Mouse (Mus musculus): Measurements from ENCODE around the gene Foxi3. TPM values are rescaled to one million over a fixed set of nuclear protein-coding genes. Genes with fewer than 3 reads are reported as not detected.

The Foxi3 gene
- polyA plus RNA-seq (2012; rRNA removed) = not detected in 2 replicates

DNA sequence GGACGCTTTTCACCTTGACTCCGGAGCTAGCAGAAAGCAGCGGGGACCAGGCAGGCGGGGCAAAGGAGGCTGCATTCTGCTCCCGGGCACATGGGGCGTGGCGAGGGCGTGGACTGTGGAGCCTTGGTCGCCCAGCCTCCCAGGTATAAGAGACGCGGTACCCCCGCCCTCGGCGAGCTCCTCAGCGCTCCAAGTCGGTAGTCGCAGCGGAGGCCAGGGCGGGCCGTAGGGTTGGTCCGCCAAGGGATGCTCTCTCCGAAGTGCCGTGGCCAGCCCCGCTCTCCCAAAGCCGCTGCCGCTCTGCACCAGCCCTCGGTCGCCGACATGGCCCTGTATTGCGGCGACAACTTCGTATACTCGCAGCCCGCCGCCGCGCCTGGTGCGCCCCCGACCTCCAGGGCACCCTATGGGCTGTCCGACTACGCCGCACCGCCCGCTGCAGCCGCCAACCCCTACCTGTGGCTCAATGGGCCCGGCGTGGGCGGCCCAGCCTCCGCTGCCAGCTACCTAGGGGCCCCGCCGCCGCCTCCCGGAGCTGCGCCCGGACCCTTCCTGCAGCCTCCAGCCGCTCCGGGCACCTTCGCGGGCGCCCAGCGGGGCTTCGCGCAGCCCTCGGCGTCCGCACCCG lies at the start of gene Foxi3:
TSS of gene Foxi3 (plus strand) at position 247 of the 628 bp plus-strand sequence.
- Histone ChIP-seq H3K36me3 (ENCODE audit: control insufficient read depth, insufficient read depth, low read length) (no peaks in the 10 kb centered on the region), H3K27me3 (ENCODE audit: control insufficient read depth, insufficient read depth, low read length) (peaks cover 24% of the 10 kb centered on the region), H3K27ac (ENCODE audit: insufficient read depth, low read length) (no peak within 1 kb of the TSS), H3K4me3 (ENCODE audit: extremely low read depth, insufficient read depth, insufficient read length) (no peak within 1 kb of the TSS; the same call in 1 of the 2 replicates), H3K4me1 (ENCODE audit: control insufficient read depth, insufficient read depth, insufficient read length) (peaks cover 7% of the 10 kb centered on the region)
- no peak for TF ChIP-seq CTCF (IDR thresholded peaks at IDR 0.05; ENCODE audit: extremely low read depth, insufficient read depth, insufficient read length, insufficient replicate concordance)
- no peak for TF ChIP-seq POLR2A (IDR thresholded peaks at IDR 0.05; ENCODE audit: low read depth, low read length)
- peak in 1 of 2 experiments; percentile 7 for DNase-seq (ENCODE audit: low read depth in 1 of 2, low spot score in 2 of 2)
- 4% methylated on average over 67 of the region's 67 CpGs for WGBS

DNA sequence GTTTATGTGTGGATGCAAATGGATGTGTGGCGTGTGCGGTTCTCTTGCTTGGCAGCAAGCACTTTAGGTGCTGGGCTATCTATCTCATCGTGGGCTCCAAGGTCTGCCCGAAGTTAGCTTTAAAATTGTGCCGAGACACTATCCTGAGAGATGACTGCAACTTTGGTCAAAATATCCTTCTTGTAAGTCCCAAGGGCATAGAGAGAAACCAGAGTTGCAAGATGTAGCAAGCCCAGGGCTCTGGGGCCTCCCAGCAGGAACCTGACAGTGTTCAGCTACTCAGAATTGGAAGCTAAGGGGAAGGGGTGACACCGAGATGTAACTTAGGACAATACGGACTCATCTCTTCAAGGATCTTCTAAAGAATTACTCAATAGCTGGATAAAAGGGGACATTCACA lies 46.8 kb upstream of the Foxi3 start:
- 92% methylated on average over 7 of the region's 7 CpGs for WGBS

DNA sequence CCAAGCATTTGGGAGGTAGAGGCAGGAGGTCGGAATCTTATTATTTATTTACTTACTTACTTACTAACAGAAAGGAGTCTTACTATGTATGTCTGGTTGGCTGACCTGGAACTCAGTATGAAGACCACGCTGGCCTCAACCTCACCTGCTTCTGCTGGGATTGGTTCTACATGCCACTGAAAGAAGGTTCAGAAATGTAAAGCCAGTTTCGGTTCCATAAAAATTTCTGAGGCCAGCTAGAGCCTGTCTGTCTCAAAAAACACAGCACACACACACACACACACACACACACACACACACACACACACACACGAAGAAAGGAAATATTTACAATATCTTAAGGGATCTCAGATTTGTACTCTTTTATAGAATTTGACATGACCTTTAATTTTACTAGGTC lies 46.0 kb upstream of the Foxi3 start:
- H3K4me1 ChIP-seq (ENCODE audit: control insufficient read depth, insufficient read depth, insufficient read length) = no peaks in the 10 kb centered on the region
- 62% methylated on average over 4 of the region's 4 CpGs for WGBS
- TF ChIP-seq CTCF (IDR thresholded peaks at IDR 0.05; ENCODE audit: extremely low read depth, insufficient read depth, insufficient read length, insufficient replicate concordance) = no peak
- TF ChIP-seq POLR2A (IDR thresholded peaks at IDR 0.05; ENCODE audit: low read depth, low read length) = no peak
- H3K36me3 ChIP-seq (ENCODE audit: control insufficient read depth, insufficient read depth, low read length) = peaks cover 4% of the 10 kb centered on the region; the same call in 1 of the 2 replicates
- no peaks in the 10 kb centered on the region for H3K27me3 ChIP-seq (ENCODE audit: control insufficient read depth, insufficient read depth, low read length)
- no peak overlapping the region for H3K27ac ChIP-seq (ENCODE audit: insufficient read depth, low read length)
- DNase-seq (ENCODE audit: low read depth in 1 of 2, low spot score in 2 of 2) = no peak
- H3K4me3 ChIP-seq (ENCODE audit: extremely low read depth, insufficient read depth, insufficient read length) = no peak overlapping the region

More for the DNA sequence above, 46.8 kb upstream of the Foxi3 start:
- H3K4me3 ChIP-seq (ENCODE audit: extremely low read depth, insufficient read depth, insufficient read length) = no peak overlapping the region
- TF ChIP-seq CTCF (IDR thresholded peaks at IDR 0.05; ENCODE audit: extremely low read depth, insufficient read depth, insufficient read length, insufficient replicate concordance) (no peak), POLR2A (IDR thresholded peaks at IDR 0.05; ENCODE audit: low read depth, low read length) (no peak)
- H3K36me3 ChIP-seq (ENCODE audit: control insufficient read depth, insufficient read depth, low read length) = peaks cover 7% of the 10 kb centered on the region; the same call in 1 of the 2 replicates
- H3K27ac ChIP-seq (ENCODE audit: insufficient read depth, low read length) = no peak overlapping the region
- no peak for DNase-seq (ENCODE audit: low read depth in 1 of 2, low spot score in 2 of 2)
- H3K4me1 ChIP-seq (ENCODE audit: control insufficient read depth, insufficient read depth, insufficient read length) = no peaks in the 10 kb centered on the region
- no peaks in the 10 kb centered on the region for H3K27me3 ChIP-seq (ENCODE audit: control insufficient read depth, insufficient read depth, low read length)

DNA sequence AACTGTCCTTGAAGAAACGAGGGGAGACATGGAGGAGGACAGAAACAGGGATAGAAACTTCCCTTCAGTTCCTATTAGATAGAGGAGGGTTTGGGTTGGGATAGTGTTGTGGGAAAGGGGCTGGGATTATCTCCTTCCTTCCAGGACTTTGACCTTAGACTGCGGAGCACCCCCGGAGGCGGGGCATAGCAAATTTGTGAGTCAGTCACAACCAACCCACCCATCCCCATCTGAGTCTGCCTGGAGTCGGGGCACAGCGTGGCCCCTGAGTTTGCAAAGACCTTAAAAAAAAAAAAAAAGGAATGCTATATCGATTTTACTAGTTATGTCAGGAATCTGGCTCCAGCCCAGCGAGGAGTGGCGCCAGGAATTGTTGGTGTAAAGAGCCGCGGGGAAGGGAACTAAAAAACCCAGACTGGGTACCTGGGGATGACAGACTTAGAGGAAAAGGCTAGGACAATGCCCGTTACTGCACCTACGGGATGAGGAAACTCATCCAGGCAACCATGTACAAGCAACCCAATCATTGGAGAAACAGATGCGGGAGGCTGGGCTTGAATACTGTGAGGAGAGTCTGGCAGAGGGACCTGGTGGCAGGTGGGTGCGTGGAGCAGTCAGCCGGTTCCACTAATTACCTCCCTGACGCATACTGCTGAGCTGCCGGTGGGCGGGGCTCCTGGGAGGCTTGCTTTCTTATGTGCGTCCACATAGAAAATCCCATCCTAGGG lies 44.5 kb upstream of the Foxi3 start:
- Histone ChIP-seq H3K4me3 (ENCODE audit: extremely low read depth, insufficient read depth, insufficient read length) (no peak overlapping the region), H3K4me1 (ENCODE audit: control insufficient read depth, insufficient read depth, insufficient read length) (no peaks in the 10 kb centered on the region), H3K36me3 (ENCODE audit: control insufficient read depth, insufficient read depth, low read length) (no peaks in the 10 kb centered on the region), H3K27me3 (ENCODE audit: control insufficient read depth, insufficient read depth, low read length) (no peaks in the 10 kb centered on the region), H3K27ac (ENCODE audit: insufficient read depth, low read length) (no peak overlapping the region)
- no peak for DNase-seq (ENCODE audit: low read depth in 1 of 2, low spot score in 2 of 2)
- TF ChIP-seq CTCF (IDR thresholded peaks at IDR 0.05; ENCODE audit: extremely low read depth, insufficient read depth, insufficient read length, insufficient replicate concordance) (no peak), POLR2A (IDR thresholded peaks at IDR 0.05; ENCODE audit: low read depth, low read length) (no peak)
- 19% methylated on average over 20 of the region's 20 CpGs for WGBS

DNA sequence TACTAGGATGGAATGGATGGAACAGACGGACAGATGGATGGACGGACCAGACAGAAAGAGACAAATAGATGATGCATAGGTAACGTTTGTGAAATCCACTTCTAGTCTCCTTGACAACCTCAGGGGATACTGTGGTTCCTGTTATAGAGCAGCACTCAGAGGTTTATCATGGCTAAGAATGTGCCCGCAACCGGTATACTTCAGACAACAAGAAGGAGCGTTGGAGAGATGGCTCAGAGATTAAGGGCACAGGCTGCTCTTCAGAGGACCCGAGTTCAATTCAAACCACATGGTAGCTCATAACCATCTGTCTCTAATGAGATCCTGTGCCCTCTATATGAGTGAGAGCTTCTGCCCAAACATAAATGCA lies 44.0 kb upstream of the Foxi3 start:
- Histone ChIP-seq H3K27me3 (ENCODE audit: control insufficient read depth, insufficient read depth, low read length) (no peaks in the 10 kb centered on the region), H3K36me3 (ENCODE audit: control insufficient read depth, insufficient read depth, low read length) (no peaks in the 10 kb centered on the region), H3K4me1 (ENCODE audit: control insufficient read depth, insufficient read depth, insufficient read length) (no peaks in the 10 kb centered on the region), H3K4me3 (ENCODE audit: extremely low read depth, insufficient read depth, insufficient read length) (no peak overlapping the region), H3K27ac (ENCODE audit: insufficient read depth, low read length) (no peak overlapping the region)
- 71% methylated on average over 7 of the region's 7 CpGs for WGBS
- TF ChIP-seq POLR2A (IDR thresholded peaks at IDR 0.05; ENCODE audit: low read depth, low read length) (no peak), CTCF (IDR thresholded peaks at IDR 0.05; ENCODE audit: extremely low read depth, insufficient read depth, insufficient read length, insufficient replicate concordance) (no peak)
- DNase-seq (ENCODE audit: low read depth in 1 of 2, low spot score in 2 of 2) = no peak

DNA sequence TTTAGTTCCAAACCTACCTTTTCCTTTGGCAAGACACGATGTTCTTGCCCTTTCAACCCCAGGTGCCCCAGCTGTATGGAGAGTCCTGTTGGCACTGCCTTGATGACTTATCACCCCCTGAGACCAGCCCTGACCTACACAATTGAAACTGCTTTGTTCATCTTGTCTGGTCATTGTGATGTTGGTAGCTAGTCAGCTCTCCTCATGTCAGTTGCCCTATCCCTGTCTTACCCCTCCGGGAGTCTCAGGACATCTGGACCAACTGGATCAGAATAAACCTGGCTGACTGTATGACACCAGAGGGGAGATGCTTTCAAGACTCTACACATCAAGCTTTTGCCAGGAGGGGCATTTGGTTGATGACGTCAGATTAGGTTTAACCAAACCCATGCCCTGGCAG lies 37.5 kb upstream of the Foxi3 start, which contains the start of gene Tex37:
TSS of gene Tex37 (minus strand) at position 101 of the 400 bp plus-strand sequence.
- Histone ChIP-seq H3K36me3 (ENCODE audit: control insufficient read depth, insufficient read depth, low read length) (no peaks in the 10 kb centered on the region), H3K27me3 (ENCODE audit: control insufficient read depth, insufficient read depth, low read length) (no peaks in the 10 kb centered on the region), H3K27ac (ENCODE audit: insufficient read depth, low read length) (no peak within 1 kb of the TSS), H3K4me1 (ENCODE audit: control insufficient read depth, insufficient read depth, insufficient read length) (no peaks in the 10 kb centered on the region), H3K4me3 (ENCODE audit: extremely low read depth, insufficient read depth, insufficient read length) (no peak within 1 kb of the TSS)
- DNase-seq (ENCODE audit: low read depth in 1 of 2, low spot score in 2 of 2) = no peak
- WGBS = 80% methylated on average over 3 of the region's 3 CpGs
- TF ChIP-seq CTCF (IDR thresholded peaks at IDR 0.05; ENCODE audit: extremely low read depth, insufficient read depth, insufficient read length, insufficient replicate concordance) (no peak), POLR2A (IDR thresholded peaks at IDR 0.05; ENCODE audit: low read depth, low read length) (no peak)

Measured in spleen, adult 2 months (tissue).